Mouse (Mus musculus): Measurements from ENCODE around the gene Galnt10.
"Not testable (repeated sequence)": the region's sequence is repeated elsewhere in the genome, so short reads cannot be mapped to it uniquely, and the experiment has no call there.

DNA sequence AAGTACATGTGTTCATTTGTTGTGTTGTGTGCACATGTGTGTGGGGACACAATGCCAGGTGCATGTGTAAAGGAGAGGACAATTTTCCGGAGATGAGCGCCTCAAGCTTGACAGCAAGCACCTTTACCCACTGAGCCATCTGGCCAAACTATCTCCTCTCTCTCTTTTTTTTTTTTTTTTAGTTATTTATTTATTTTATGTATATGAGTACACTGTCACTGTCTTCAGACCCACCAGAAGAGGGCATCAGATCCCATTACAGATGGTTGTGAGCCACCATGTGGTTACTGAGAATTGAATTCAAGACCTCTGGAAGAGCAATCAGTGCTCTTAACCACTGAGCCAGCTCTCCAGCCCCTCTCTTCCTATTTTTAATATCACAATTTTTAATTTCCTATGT lies 177.9 kb downstream of the Galnt10 start:
- TF ChIP-seq POLR2A (IDR thresholded peaks at IDR 0.05; ENCODE audit: low read depth, low read length); EP300 (IDR thresholded peaks at IDR 0.05; ENCODE audit: low read length); ZC3H11A (IDR thresholded peaks at IDR 0.05; ENCODE audit: low read depth, low read length); BHLHE40 (IDR thresholded peaks at IDR 0.05; ENCODE audit: low read depth, low read length); MYC (IDR thresholded peaks at IDR 0.05; ENCODE audit: low read depth, low read length); TBP (conservative IDR thresholded peaks at IDR 0.05; ENCODE audit: low read depth, low read length); RAD21 (IDR thresholded peaks at IDR 0.05; ENCODE audit: low read depth, low read length); TCF12 (IDR thresholded peaks at IDR 0.05; ENCODE audit: low read depth, low read length); NRF1 (IDR thresholded peaks at IDR 0.05; ENCODE audit: low read depth, low read length); HCFC1 (IDR thresholded peaks at IDR 0.05; ENCODE audit: low read depth, low read length); ZKSCAN1 (IDR thresholded peaks at IDR 0.05; ENCODE audit: borderline replicate concordance, low read depth, low read length): not testable (repeated sequence)
- TF ChIP-seq CTCF (conservative IDR thresholded peaks at IDR 0.05 in 1 of 2, IDR thresholded peaks at IDR 0.05 in 1 of 2; ENCODE audit: low read depth in 2 of 2, low read length in 2 of 2) (peak in 1 of 2 experiments; percentile 45; a peak in 2 of 4 replicates), ZNF384 (IDR thresholded peaks at IDR 0.05; ENCODE audit: low read depth, low read length) (peak; percentile 57; the same call in 1 of the 2 replicates)
